Mouse (Mus musculus) forebrain, postnatal 0 days (tissue): ENCODE measurements around the gene Tbc1d8b. TPM values are rescaled to one million over a fixed set of nuclear protein-coding genes. Genes with fewer than 3 reads are reported as not detected.
"Not testable (repeated sequence)": the region's sequence is repeated elsewhere in the genome, so short reads cannot be mapped to it uniquely, and the experiment has no call there.

Source experiments
- ATAC-seq: fragments of 200-750 bp; cut with Nextera tagmentation; 2 replicates; pipeline ENCODE4 v1.8.0; 2017; ENCODE audit warnings: mild to moderate bottlenecking, moderate library complexity
- DNase-seq: peaks from one replicate; pipeline ENCODE4 v3.0.0-alpha.2; 2015
- H3K27ac ChIP-seq: fragments of 300-500 bp; sonication (generic); 2 replicates; pipeline ENCODE4 v1.5.1; 2014; ENCODE audit warnings: low read depth, mild to moderate bottlenecking, antibody characterized with exemption, low read length, moderate library complexity, mixed read lengths
- H3K27me3 ChIP-seq: fragments of 300-500 bp; sonication (generic); 2 replicates; pipeline ENCODE4 v1.6.1; 2014; ENCODE audit warnings: mild to moderate bottlenecking, low read length, mixed read lengths; ENCODE audit not compliant: insufficient read depth
- H3K36me3 ChIP-seq: fragments of 300-500 bp; sonication (generic); 2 replicates; pipeline ENCODE4 v1.6.1; 2014; ENCODE audit warnings: mild to moderate bottlenecking, moderate library complexity; ENCODE audit not compliant: insufficient read depth
- H3K4me1 ChIP-seq: fragments of 300-500 bp; sonication (generic); 2 replicates; pipeline ENCODE4 v1.6.1; 2014; ENCODE audit warnings: antibody characterized with exemption; ENCODE audit not compliant: insufficient read depth
- H3K4me2 ChIP-seq: fragments of 300-500 bp; sonication (generic); 2 replicates; pipeline ENCODE4 v1.6.1; 2014; ENCODE audit warnings: low read depth, mild to moderate bottlenecking, moderate library complexity
- H3K4me3 ChIP-seq: fragments of 300-500 bp; sonication (generic); 2 replicates; pipeline ENCODE4 v1.5.1; 2014; ENCODE audit warnings: low read depth, low read length, mixed read lengths
- H3K9ac ChIP-seq: fragments of 300-500 bp; sonication (generic); 2 replicates; pipeline ENCODE4 v1.6.1; 2014; ENCODE audit warnings: mild to moderate bottlenecking
- H3K9me3 ChIP-seq: fragments of 300-500 bp; sonication (generic); 2 replicates; pipeline ENCODE4 v1.6.1; 2016; ENCODE audit warnings: low read length
- CTCF ChIP-seq: sonication (generic); IDR thresholded peaks from 2 replicates; pipeline ENCODE4 v1.5.1; 2016; ENCODE audit warnings: antibody characterized with exemption, control low read depth, low read depth
- WGBS: fragments of 180-500 bp; shearing (Covaris S2); extraction: QIAGEN DNeasy Blood & Tissue Kit; methylation state at CpG from one replicate; pipeline ENCODE4 v1.1.7; 2014; 5-methylcytosine and 5-hydroxymethylcytosine counted together
- polyA plus RNA-seq: library from polyadenylated mRNA; unstranded; fragments of >200 nt; fragmentation: Nextera tagmentation; extraction: Ambion mirVana; gene quantifications from 2 replicates; pipeline ENCODE4 v1.2.1, GENCODE M21; 2015
- total RNA-seq: library from RNA; depleted of rRNA; stranded (reverse); fragments of >200 nt; gene quantifications from 2 replicates; pipeline ENCODE4 v1.2.3, GENCODE M21; 2014

The Tbc1d8b gene
- total and polyA plus RNA-seq, 2 experiments from 2014 or later = 0.30 to 1.1 TPM

- H3K9me3 ChIP-seq = no peaks in the 10 kb centered on the region
- no peaks in the 10 kb centered on the region for H3K36me3 ChIP-seq
- peak; percentile 35; the same call in 1 of the 2 replicates for TF ChIP-seq CTCF
- H3K27ac ChIP-seq = no peak overlapping the region
- no peaks in the 10 kb centered on the region for H3K27me3 ChIP-seq
- ATAC-seq (no peak), DNase-seq (peak; percentile 18)
- no peaks in the 10 kb centered on the region for H3K4me1 ChIP-seq
- no peak overlapping the region for H3K4me2 ChIP-seq
- H3K9ac ChIP-seq = no peak overlapping the region
- 71% methylated on average over 2 of the region's 2 CpGs for WGBS
- H3K4me3 ChIP-seq = no peak overlapping the region
Measured at GRCm38 (mm10) chrX:139665829-139666228, 19.0 kb upstream of the Tbc1d8b start.

- no peak for TF ChIP-seq CTCF
- no peak; the same call in 1 of the 2 replicates for ATAC-seq
- Histone ChIP-seq H3K9ac (no peak overlapping the region), H3K27me3 (no peaks in the 10 kb centered on the region), H3K9me3 (no peaks in the 10 kb centered on the region), H3K4me3 (peak overlapping the region; percentile 46), H3K36me3 (no peaks in the 10 kb centered on the region), H3K4me2 (peak overlapping the region; percentile 64), H3K27ac (no peak overlapping the region), H3K4me1 (no peaks in the 10 kb centered on the region)
- no peak for DNase-seq
- WGBS = 28% methylated on average over 8 of the region's 8 CpGs
Measured at GRCm38 (mm10) chrX:139684410-139684774, 404 bp upstream of the Tbc1d8b start.

GRCm38 (mm10) chrX:139714381-139714780 lies 29.6 kb downstream of the Tbc1d8b start, which contains the start of gene Gm15013:
Gene Gm15013 (minus strand): TSS chrX:139714481.
- Histone ChIP-seq H3K27me3 (no peaks in the 10 kb centered on the region), H3K4me2 (no peak within 1 kb of the TSS), H3K9ac (no peak within 1 kb of the TSS), H3K4me3 (no peak within 1 kb of the TSS), H3K9me3 (no peaks in the 10 kb centered on the region), H3K4me1 (no peaks in the 10 kb centered on the region), H3K36me3 (no peaks in the 10 kb centered on the region), H3K27ac (no peak within 1 kb of the TSS)
- ATAC-seq = no peak
- no peak for TF ChIP-seq CTCF
- DNase-seq = no peak
- WGBS = 93% methylated on average over 8 of the region's 8 CpGs

- Histone ChIP-seq H3K27me3 (no peaks in the 10 kb centered on the region), H3K4me2 (no peak overlapping the region), H3K4me1 (no peaks in the 10 kb centered on the region), H3K27ac (no peak overlapping the region), H3K9ac (no peak overlapping the region), H3K4me3 (no peak overlapping the region), H3K36me3 (no peaks in the 10 kb centered on the region), H3K9me3 (no peaks in the 10 kb centered on the region)
- ATAC-seq = no peak
- TF ChIP-seq CTCF = no peak
- 99% methylated on average over 2 of the region's 2 CpGs for WGBS
- no peak for DNase-seq
Measured at GRCm38 (mm10) chrX:139722350-139722749, 37.6 kb downstream of the Tbc1d8b start.

DNA sequence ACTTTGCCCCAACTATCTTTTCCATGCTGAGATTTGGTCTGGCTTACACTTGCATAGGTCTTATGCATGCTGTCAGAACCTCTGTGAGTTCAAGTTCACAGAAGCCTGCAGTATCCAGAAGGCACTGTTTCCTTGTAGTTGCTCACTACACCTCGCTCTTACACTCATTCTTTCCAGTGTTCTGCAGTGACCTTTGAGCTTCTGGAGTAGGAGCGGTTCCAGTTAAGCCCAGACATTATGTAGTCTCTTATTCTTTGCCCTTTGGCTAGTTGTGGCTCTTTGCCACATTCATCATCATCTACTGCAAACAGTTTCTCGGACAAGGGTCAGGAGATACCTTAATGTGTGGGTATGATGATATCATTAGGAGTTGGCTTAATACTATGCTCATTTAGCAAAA lies 45.7 kb downstream of the Tbc1d8b start:
- TF ChIP-seq CTCF = no peak
- H3K27ac ChIP-seq = no peak overlapping the region
- no peaks in the 10 kb centered on the region for H3K9me3 ChIP-seq
- H3K9ac ChIP-seq = no peak overlapping the region
- no peaks in the 10 kb centered on the region for H3K4me1 ChIP-seq
- no peaks in the 10 kb centered on the region for H3K36me3 ChIP-seq
- H3K4me3 ChIP-seq = no peak overlapping the region
- no peaks in the 10 kb centered on the region for H3K27me3 ChIP-seq
- no peak for DNase-seq
- H3K4me2 ChIP-seq = no peak overlapping the region
- WGBS = 92% methylated on average over 3 of the region's 3 CpGs
- no peak for ATAC-seq

DNA sequence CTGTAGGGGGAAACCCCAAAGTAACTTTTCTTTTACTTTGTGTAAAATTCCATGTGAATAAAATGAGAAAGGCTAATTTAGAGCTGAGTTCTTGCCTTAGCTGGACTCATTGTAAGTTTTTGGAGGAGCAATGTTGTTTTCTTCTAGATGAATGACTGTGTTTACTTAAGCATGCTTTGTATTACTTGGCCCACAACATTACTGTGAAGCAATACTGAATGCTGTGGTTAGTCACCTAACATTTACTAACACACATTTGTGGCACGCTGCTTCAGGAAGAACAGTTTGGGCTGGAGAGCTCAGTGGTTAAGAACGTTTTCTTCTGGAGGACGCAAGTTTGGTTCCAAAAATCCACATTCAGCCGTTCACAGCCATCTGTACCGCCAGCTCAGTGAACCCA lies 52.3 kb downstream of the Tbc1d8b start:
- no peak overlapping the region for H3K9ac ChIP-seq
- no peaks in the 10 kb centered on the region for H3K4me1 ChIP-seq
- H3K4me3 ChIP-seq = no peak overlapping the region
- no peaks in the 10 kb centered on the region for H3K9me3 ChIP-seq
- no peak for TF ChIP-seq CTCF
- H3K36me3 ChIP-seq = no peaks in the 10 kb centered on the region
- H3K27ac ChIP-seq = no peak overlapping the region
- no peak overlapping the region for H3K4me2 ChIP-seq
- WGBS = 82% methylated on average over 5 of the region's 5 CpGs
- ATAC-seq (no peak), DNase-seq (no peak)
- H3K27me3 ChIP-seq = no peaks in the 10 kb centered on the region

GRCm38 (mm10) chrX:139751855-139752254 lies 67.1 kb downstream of the Tbc1d8b start:
- no peaks in the 10 kb centered on the region for H3K9me3 ChIP-seq
- DNase-seq = peak; percentile 29
- no peak overlapping the region for H3K4me2 ChIP-seq
- no peak for ATAC-seq
- no peak overlapping the region for H3K9ac ChIP-seq
- H3K36me3 ChIP-seq = no peaks in the 10 kb centered on the region
- H3K27me3 ChIP-seq = no peaks in the 10 kb centered on the region
- peak; percentile 66 for TF ChIP-seq CTCF
- no peaks in the 10 kb centered on the region for H3K4me1 ChIP-seq
- H3K27ac ChIP-seq = no peak overlapping the region
- H3K4me3 ChIP-seq = no peak overlapping the region
- WGBS = 3% methylated on average over 1 of the region's 1 CpGs

- 81% methylated on average over 3 of the region's 3 CpGs for WGBS
- H3K4me2 ChIP-seq, H3K9me3 ChIP-seq, DNase-seq, H3K9ac ChIP-seq, H3K4me1 ChIP-seq, H3K27ac ChIP-seq, H3K27me3 ChIP-seq, H3K4me3 ChIP-seq, H3K36me3 ChIP-seq, ATAC-seq: not testable (repeated sequence)
Measured at GRCm38 (mm10) chrX:139758634-139759033, 73.8 kb downstream of the Tbc1d8b start.
